Mouse (Mus musculus): ENCODE results near the gene Tbx10. TPM values are rescaled to one million over a fixed set of nuclear protein-coding genes. Genes with fewer than 3 reads are reported as not detected.
"Not testable (repeated sequence)": the region's sequence is repeated elsewhere in the genome, so short reads cannot be mapped to it uniquely, and the experiment has no call there.

Tbx10 gene
- total and polyA plus RNA-seq, 2 experiments from 2014 or later, result not detected

GRCm38 (mm10) chr19:4047859-4048258 lies 55.3 kb downstream of the Tbx10 start:
- Histone ChIP-seq H3K9ac (no peak overlapping the region), H3K36me3 (ENCODE audit: insufficient read depth) (no peaks in the 10 kb centered on the region), H3K27me3 (ENCODE audit: insufficient read depth, low read length) (no peaks in the 10 kb centered on the region), H3K27ac (ENCODE audit: low read depth, low read length) (no peak overlapping the region), H3K9me3 (ENCODE audit: low read length) (no peaks in the 10 kb centered on the region), H3K4me3 (ENCODE audit: low read depth, low read length) (no peak overlapping the region), H3K4me2 (ENCODE audit: low read depth) (no peak overlapping the region), H3K4me1 (ENCODE audit: insufficient read depth) (no peaks in the 10 kb centered on the region)
- 8% methylated on average over 4 of the region's 4 CpGs for WGBS
- DNase-seq, result peak; percentile 84
- peak; percentile 77 for TF ChIP-seq CTCF (IDR thresholded peaks at IDR 0.05; ENCODE audit: low read depth)
- no peak for ATAC-seq

- H3K4me1 ChIP-seq (ENCODE audit: insufficient read depth), result not testable (repeated sequence)
Measured at GRCm38 (mm10) chr19:4049069-4049468, 56.5 kb downstream of the Tbx10 start.

More at GRCm38 (mm10) chr19:4049069-4049468, 56.5 kb downstream of the Tbx10 start:
- not testable (repeated sequence) for H3K27me3 ChIP-seq (ENCODE audit: insufficient read depth, low read length); H3K27ac ChIP-seq (ENCODE audit: low read depth, low read length); ATAC-seq; H3K36me3 ChIP-seq (ENCODE audit: insufficient read depth); DNase-seq; H3K9me3 ChIP-seq (ENCODE audit: low read length); H3K4me2 ChIP-seq (ENCODE audit: low read depth); H3K9ac ChIP-seq; H3K4me3 ChIP-seq (ENCODE audit: low read depth, low read length)
- WGBS, result 80% methylated on average over 5 of the region's 5 CpGs
- TF ChIP-seq CTCF (IDR thresholded peaks at IDR 0.05; ENCODE audit: low read depth), result 0 out of 2 replicates have a peak, but pooled peaks have one; percentile 3

Other genes starting within 250 kb of the Tbx10 start
Only the 30 nearest of the 32 such genes appear.
- 67.0 and 69.4 TPM in 2 replicates for gene Chka, start 141.0 kb upstream of the Tbx10 start, total RNA-seq (2014; rRNA removed)
- 49.4 and 53.9 TPM in 2 replicates for gene Chka, start 141.0 kb upstream of the Tbx10 start, polyA plus RNA-seq (2015; fragmentation: Nextera tagmentation; extraction: Ambion mirVana)
- gene Tcirg1, start 85.6 kb upstream of the Tbx10 start, total RNA-seq (2014; rRNA removed), result 21.4 and 23.5 TPM in 2 replicates
- gene Tcirg1, start 85.6 kb upstream of the Tbx10 start, polyA plus RNA-seq (2015; fragmentation: Nextera tagmentation; extraction: Ambion mirVana), result 9.3 and 9.9 TPM in 2 replicates
- 137 and 148 TPM in 2 replicates for gene Ndufs8, start 80.0 kb upstream of the Tbx10 start, total RNA-seq (2014; rRNA removed)
- gene Ndufs8, start 80.0 kb upstream of the Tbx10 start, polyA plus RNA-seq (2015; fragmentation: Nextera tagmentation; extraction: Ambion mirVana), result 261 and 281 TPM in 2 replicates
- gene Aldh3b1, start 62.9 kb upstream of the Tbx10 start, total RNA-seq (2014; rRNA removed), result 1.7 and 4.2 TPM in 2 replicates
- 3.6 and 4.1 TPM in 2 replicates for gene Aldh3b1, start 62.9 kb upstream of the Tbx10 start, polyA plus RNA-seq (2015; fragmentation: Nextera tagmentation; extraction: Ambion mirVana)
- gene Unc93b1, start 57.6 kb upstream of the Tbx10 start, total RNA-seq (2014; rRNA removed), result 8.6 and 10.8 TPM in 2 replicates
- 10.6 and 13.2 TPM in 2 replicates for gene Unc93b1, start 57.6 kb upstream of the Tbx10 start, polyA plus RNA-seq (2015; fragmentation: Nextera tagmentation; extraction: Ambion mirVana)
- not detected in 2 replicates for gene Aldh3b3, start 34.1 kb upstream of the Tbx10 start, total RNA-seq (2014; rRNA removed)
- gene Aldh3b3, start 34.1 kb upstream of the Tbx10 start, polyA plus RNA-seq (2015; fragmentation: Nextera tagmentation; extraction: Ambion mirVana), result not detected in 2 replicates
- 1.5 and 2.7 TPM in 2 replicates for gene Aldh3b2, start 20.4 kb upstream of the Tbx10 start, total RNA-seq (2014; rRNA removed)
- 1.8 and 1.9 TPM in 2 replicates for gene Aldh3b2, start 20.4 kb upstream of the Tbx10 start, polyA plus RNA-seq (2015; fragmentation: Nextera tagmentation; extraction: Ambion mirVana)
- gene Acy3, start 6.2 kb upstream of the Tbx10 start, total RNA-seq (2014; rRNA removed), result 2.2 and 2.5 TPM in 2 replicates
- gene Acy3, start 6.2 kb upstream of the Tbx10 start, polyA plus RNA-seq (2015; fragmentation: Nextera tagmentation; extraction: Ambion mirVana), result 2.2 and 2.8 TPM in 2 replicates
- 26.7 and 30.8 TPM in 2 replicates for gene Nudt8, start 7.8 kb downstream of the Tbx10 start, total RNA-seq (2014; rRNA removed)
- 36.3 and 40.4 TPM in 2 replicates for gene Nudt8, start 7.8 kb downstream of the Tbx10 start, polyA plus RNA-seq (2015; fragmentation: Nextera tagmentation; extraction: Ambion mirVana)
- 7.8 and 8.5 TPM in 2 replicates for gene Gm49405, start 7.9 kb downstream of the Tbx10 start, total RNA-seq (2014; rRNA removed)
- 2.1 and 2.6 TPM in 2 replicates for gene Gm49405, start 7.9 kb downstream of the Tbx10 start, polyA plus RNA-seq (2015; fragmentation: Nextera tagmentation; extraction: Ambion mirVana)
- 16.0 and 17.8 TPM in 2 replicates for gene Doc2g, start 10.6 kb downstream of the Tbx10 start, total RNA-seq (2014; rRNA removed)
- 5.7 and 6.3 TPM in 2 replicates for gene Doc2g, start 10.6 kb downstream of the Tbx10 start, polyA plus RNA-seq (2015; fragmentation: Nextera tagmentation; extraction: Ambion mirVana)
- 250 and 281 TPM in 2 replicates for gene Ndufv1, start 20.1 kb downstream of the Tbx10 start, total RNA-seq (2014; rRNA removed)
- gene Ndufv1, start 20.1 kb downstream of the Tbx10 start, polyA plus RNA-seq (2015; fragmentation: Nextera tagmentation; extraction: Ambion mirVana), result 268 TPM in 2 replicates
- gene Gstp1, start 45.2 kb downstream of the Tbx10 start, total RNA-seq (2014; rRNA removed), result 245 and 296 TPM in 2 replicates
- gene Gstp1, start 45.2 kb downstream of the Tbx10 start, polyA plus RNA-seq (2015; fragmentation: Nextera tagmentation; extraction: Ambion mirVana), result 619 and 642 TPM in 2 replicates
- 2.7 TPM in 1 of 2 replicates, not detected in the other for gene Gstp2, start 53.3 kb downstream of the Tbx10 start, total RNA-seq (2014; rRNA removed)
- gene Gstp2, start 53.3 kb downstream of the Tbx10 start, polyA plus RNA-seq (2015; fragmentation: Nextera tagmentation; extraction: Ambion mirVana), result 0.54 and 2.5 TPM in 2 replicates
- not detected in 2 replicates for gene Gstp3, start 66.8 kb downstream of the Tbx10 start, total RNA-seq (2014; rRNA removed)
- not detected in 2 replicates for gene Gstp3, start 66.8 kb downstream of the Tbx10 start, polyA plus RNA-seq (2015; fragmentation: Nextera tagmentation; extraction: Ambion mirVana)
- not detected in 2 replicates for gene Cabp2, start 88.8 kb downstream of the Tbx10 start, total RNA-seq (2014; rRNA removed)
- gene Cabp2, start 88.8 kb downstream of the Tbx10 start, polyA plus RNA-seq (2015; fragmentation: Nextera tagmentation; extraction: Ambion mirVana), result not detected in 2 replicates
- gene Cdk2ap2, start 104.4 kb downstream of the Tbx10 start, total RNA-seq (2014; rRNA removed), result 34.4 and 35.4 TPM in 2 replicates
- gene Cdk2ap2, start 104.4 kb downstream of the Tbx10 start, polyA plus RNA-seq (2015; fragmentation: Nextera tagmentation; extraction: Ambion mirVana), result 59.9 and 65.4 TPM in 2 replicates
- 108 and 127 TPM in 2 replicates for gene Pitpnm1, start 107.2 kb downstream of the Tbx10 start, total RNA-seq (2014; rRNA removed)
- gene Pitpnm1, start 107.2 kb downstream of the Tbx10 start, polyA plus RNA-seq (2015; fragmentation: Nextera tagmentation; extraction: Ambion mirVana), result 68.8 and 82.9 TPM in 2 replicates
- gene Aip, start 133.1 kb downstream of the Tbx10 start, total RNA-seq (2014; rRNA removed), result 25.8 and 33.9 TPM in 2 replicates
- 85.7 and 86.2 TPM in 2 replicates for gene Aip, start 133.1 kb downstream of the Tbx10 start, polyA plus RNA-seq (2015; fragmentation: Nextera tagmentation; extraction: Ambion mirVana)
- 0.19 and 0.23 TPM in 2 replicates for gene Gpr152, start 147.0 kb downstream of the Tbx10 start, total RNA-seq (2014; rRNA removed)
- gene Gpr152, start 147.0 kb downstream of the Tbx10 start, polyA plus RNA-seq (2015; fragmentation: Nextera tagmentation; extraction: Ambion mirVana), result not detected in 2 replicates
- not detected in 2 replicates for gene Cabp4, start 151.3 kb downstream of the Tbx10 start, total RNA-seq (2014; rRNA removed)
- 0.06 and 0.08 TPM in 2 replicates for gene Cabp4, start 151.3 kb downstream of the Tbx10 start, polyA plus RNA-seq (2015; fragmentation: Nextera tagmentation; extraction: Ambion mirVana)
- 128 and 182 TPM in 2 replicates for gene Coro1b, start 155.9 kb downstream of the Tbx10 start, total RNA-seq (2014; rRNA removed)
- gene Coro1b, start 155.9 kb downstream of the Tbx10 start, polyA plus RNA-seq (2015; fragmentation: Nextera tagmentation; extraction: Ambion mirVana), result 106 and 112 TPM in 2 replicates
- gene Ptprcap, start 160.9 kb downstream of the Tbx10 start, total RNA-seq (2014; rRNA removed), result 0.77 and 1.2 TPM in 2 replicates
- gene Ptprcap, start 160.9 kb downstream of the Tbx10 start, polyA plus RNA-seq (2015; fragmentation: Nextera tagmentation; extraction: Ambion mirVana), result 0.48 and 0.59 TPM in 2 replicates
- gene Rps6kb2, start 170.6 kb downstream of the Tbx10 start, total RNA-seq (2014; rRNA removed), result 23.5 and 33.5 TPM in 2 replicates
- gene Rps6kb2, start 170.6 kb downstream of the Tbx10 start, polyA plus RNA-seq (2015; fragmentation: Nextera tagmentation; extraction: Ambion mirVana), result 51.9 and 55.5 TPM in 2 replicates
- 4.1 and 4.4 TPM in 2 replicates for gene Carns1, start 182.7 kb downstream of the Tbx10 start, total RNA-seq (2014; rRNA removed)
- gene Carns1, start 182.7 kb downstream of the Tbx10 start, polyA plus RNA-seq (2015; fragmentation: Nextera tagmentation; extraction: Ambion mirVana), result 3.1 and 4.7 TPM in 2 replicates
- 1.5 and 2.9 TPM in 2 replicates for gene Tbc1d10c, start 198.5 kb downstream of the Tbx10 start, total RNA-seq (2014; rRNA removed)
- gene Tbc1d10c, start 198.5 kb downstream of the Tbx10 start, polyA plus RNA-seq (2015; fragmentation: Nextera tagmentation; extraction: Ambion mirVana), result 1.3 and 1.5 TPM in 2 replicates
- 480 and 509 TPM in 2 replicates for gene Ppp1ca, start 199.3 kb downstream of the Tbx10 start, total RNA-seq (2014; rRNA removed)
- 551 and 589 TPM in 2 replicates for gene Ppp1ca, start 199.3 kb downstream of the Tbx10 start, polyA plus RNA-seq (2015; fragmentation: Nextera tagmentation; extraction: Ambion mirVana)
- gene Rad9a, start 208.9 kb downstream of the Tbx10 start, total RNA-seq (2014; rRNA removed), result 11.8 and 16.4 TPM in 2 replicates
- 15.9 and 16.5 TPM in 2 replicates for gene Rad9a, start 208.9 kb downstream of the Tbx10 start, polyA plus RNA-seq (2015; fragmentation: Nextera tagmentation; extraction: Ambion mirVana)
- gene Clcf1, start 221.5 kb downstream of the Tbx10 start, total RNA-seq (2014; rRNA removed), result 0.38 and 1.2 TPM in 2 replicates
- 0.29 and 0.41 TPM in 2 replicates for gene Clcf1, start 221.5 kb downstream of the Tbx10 start, polyA plus RNA-seq (2015; fragmentation: Nextera tagmentation; extraction: Ambion mirVana)
- not detected in 2 replicates for gene AC109138.7, start 221.6 kb downstream of the Tbx10 start, total RNA-seq (2014; rRNA removed)
- gene AC109138.7, start 221.6 kb downstream of the Tbx10 start, polyA plus RNA-seq (2015; fragmentation: Nextera tagmentation; extraction: Ambion mirVana), result not detected in 2 replicates